Mouse (Mus musculus): ENCODE measurements at regions not wholly inside any gene's neighbourhood (a gene's known extent, or its start where the extent isn't known, plus 50 kb on each side); places are given as distances from the start of the nearest gene placed in this dataset.

- in situ Hi-C loops (cut with MboI; ENCODE audit: low pct_unique_long_range_greater_than_20kb): no loop called here
- TF ChIP-seq CTCF (IDR thresholded peaks at IDR 0.05): no peak
- ChIA-PET POLR2A (no interaction called here), CTCF (no interaction called here)
- DNase-seq (ENCODE audit: low read depth, low spot score) (peak; percentile 7), ATAC-seq (peak; percentile 60)
- no peaks in the 10 kb centered on the region for H3K27me3 ChIP-seq
These were observed 338.0 kb downstream of the Eipr1 start for GRCm38 (mm10) chr12:29089634-29090033.

GRCm38 (mm10) chr12:29090451-29090850 is 338.8 kb downstream of the Eipr1 start:
- ATAC-seq (no peak), DNase-seq (ENCODE audit: low read depth, low spot score) (no peak)
- POLR2A ChIA-PET: no interaction called here
- H3K27me3 ChIP-seq: no peaks in the 10 kb centered on the region
- TF ChIP-seq CTCF (IDR thresholded peaks at IDR 0.05): no peak
- CTCF ChIA-PET: no interaction called here
- in situ Hi-C loops (cut with MboI; ENCODE audit: low pct_unique_long_range_greater_than_20kb): no loop called here

GRCm38 (mm10) chr12:29095406-29096032 is 343.9 kb downstream of the Eipr1 start:
- ChIA-PET POLR2A (no interaction called here), CTCF (no interaction called here)
- no peak for TF ChIP-seq CTCF (IDR thresholded peaks at IDR 0.05)
- in situ Hi-C loops (cut with MboI; ENCODE audit: low pct_unique_long_range_greater_than_20kb): no loop called here
- ATAC-seq (no peak), DNase-seq (ENCODE audit: low read depth, low spot score) (no peak)
- H3K27me3 ChIP-seq: no peaks in the 10 kb centered on the region

GRCm38 (mm10) chr12:29096033-29096913 is 344.7 kb downstream of the Eipr1 start:
- ChIA-PET CTCF (no interaction called here), POLR2A (no interaction called here)
- TF ChIP-seq CTCF (IDR thresholded peaks at IDR 0.05): no peak
- DNase-seq (ENCODE audit: low read depth, low spot score) (no peak), ATAC-seq (peak; percentile 57)
- in situ Hi-C loops (cut with MboI; ENCODE audit: low pct_unique_long_range_greater_than_20kb): no loop called here
- no peaks in the 10 kb centered on the region for H3K27me3 ChIP-seq

GRCm38 (mm10) chr12:29100042-29100570 is 348.5 kb downstream of the Eipr1 start:
- DNase-seq (ENCODE audit: low read depth, low spot score) (no peak), ATAC-seq (no peak)
- POLR2A ChIA-PET: no interaction called here
- no peaks in the 10 kb centered on the region for H3K27me3 ChIP-seq
- TF ChIP-seq CTCF (IDR thresholded peaks at IDR 0.05): no peak
- in situ Hi-C loops (cut with MboI; ENCODE audit: low pct_unique_long_range_greater_than_20kb): no loop called here
- CTCF ChIA-PET: no interaction called here

GRCm38 (mm10) chr12:29106893-29107719 is 355.5 kb downstream of the Eipr1 start:
- ATAC-seq (no peak), DNase-seq (ENCODE audit: low read depth, low spot score) (no peak)
- CTCF ChIA-PET: no interaction called here
- in situ Hi-C loops (cut with MboI; ENCODE audit: low pct_unique_long_range_greater_than_20kb): no loop called here
- POLR2A ChIA-PET: no interaction called here
- no peak for TF ChIP-seq CTCF (IDR thresholded peaks at IDR 0.05)
- no peaks in the 10 kb centered on the region for H3K27me3 ChIP-seq

GRCm38 (mm10) chr12:29107720-29108051 is 356.1 kb downstream of the Eipr1 start:
- in situ Hi-C loops (cut with MboI; ENCODE audit: low pct_unique_long_range_greater_than_20kb): no loop called here
- no peaks in the 10 kb centered on the region for H3K27me3 ChIP-seq
- ATAC-seq (no peak), DNase-seq (ENCODE audit: low read depth, low spot score) (no peak)
- ChIA-PET CTCF (no interaction called here), POLR2A (no interaction called here)
- TF ChIP-seq CTCF (IDR thresholded peaks at IDR 0.05): no peak

GRCm38 (mm10) chr12:29118336-29118735 is 366.7 kb downstream of the Eipr1 start:
- ATAC-seq: no peak
- CTCF ChIA-PET: no interaction called here

GRCm38 (mm10) chr12:29121159-29121558 is 369.6 kb downstream of the Eipr1 start:
- no peaks in the 10 kb centered on the region for H3K27me3 ChIP-seq
- in situ Hi-C loops (cut with MboI; ENCODE audit: low pct_unique_long_range_greater_than_20kb): no loop called here
- no peak for TF ChIP-seq CTCF (IDR thresholded peaks at IDR 0.05)
- no peak for ATAC-seq
- ChIA-PET CTCF (no interaction called here), POLR2A (no interaction called here)
- no peak for DNase-seq (ENCODE audit: low read depth, low spot score)

More at GRCm38 (mm10) chr12:29118336-29118735, 366.7 kb downstream of the Eipr1 start:
- no peak for TF ChIP-seq CTCF (IDR thresholded peaks at IDR 0.05)
- in situ Hi-C loops (cut with MboI; ENCODE audit: low pct_unique_long_range_greater_than_20kb): no loop called here
- no peak for DNase-seq (ENCODE audit: low read depth, low spot score)
- POLR2A ChIA-PET: no interaction called here
- H3K27me3 ChIP-seq: no peaks in the 10 kb centered on the region

GRCm38 (mm10) chr12:29122931-29123330 is 371.3 kb downstream of the Eipr1 start:
- H3K27me3 ChIP-seq: no peaks in the 10 kb centered on the region
- CTCF ChIA-PET: no interaction called here
- POLR2A ChIA-PET: no interaction called here
- no peak for TF ChIP-seq CTCF (IDR thresholded peaks at IDR 0.05)
- DNase-seq (ENCODE audit: low read depth, low spot score): no peak
- in situ Hi-C loops (cut with MboI; ENCODE audit: low pct_unique_long_range_greater_than_20kb): no loop called here
- ATAC-seq: no peak

Data from Patski (cell line).